Mouse (Mus musculus) small intestine, adult 2 months (tissue): Measurements from ENCODE around the gene Ptch1. TPM values are rescaled to one million over a fixed set of nuclear protein-coding genes. Genes with fewer than 3 reads are reported as not detected.
A peak's percentile ranks its signal among the peaks of the same experiment; 100 is the strongest.

Experiments
- H3K27ac ChIP-seq: fragments of 200-500 bp; 2 replicates; pipeline ENCODE4 v1.5.1; 2012; ENCODE audit warnings: low read depth, low read length, control low read depth, inconsistent platforms; ENCODE audit not compliant: insufficient read depth
- H3K27me3 ChIP-seq: fragments of 200-500 bp; 2 replicates; pipeline ENCODE4 v1.6.1; 2012; ENCODE audit warnings: mild to moderate bottlenecking, moderate library complexity, low read length, inconsistent platforms; ENCODE audit not compliant: control insufficient read depth, insufficient read depth
- H3K36me3 ChIP-seq: fragments of 200-500 bp; 2 replicates; pipeline ENCODE4 v1.6.1; 2012; ENCODE audit warnings: mild to moderate bottlenecking, low read length, control low read depth, inconsistent platforms; ENCODE audit not compliant: control insufficient read depth, insufficient read depth
- H3K4me1 ChIP-seq: fragments of 200-500 bp; 2 replicates; pipeline ENCODE4 v1.6.1; 2012; ENCODE audit warnings: low read length, inconsistent platforms, mixed read lengths; ENCODE audit not compliant: control insufficient read depth, insufficient read depth, insufficient read length
- H3K4me3 ChIP-seq: fragments of 200-500 bp; 2 replicates; pipeline ENCODE4 v1.5.1; 2012; ENCODE audit warnings: low read depth, mild to moderate bottlenecking, control low read depth, inconsistent platforms, low read length, moderate library complexity
- CTCF ChIP-seq: fragments of 200-500 bp; IDR thresholded peaks from 2 replicates; pipeline ENCODE4 v1.5.1; 2012; ENCODE audit warnings: low read depth, mild to moderate bottlenecking, control low read depth, inconsistent platforms, low read length, moderate library complexity, mixed read lengths; ENCODE audit not compliant: insufficient replicate concordance, insufficient read length; ENCODE audit errors: extremely low read depth
- POLR2A ChIP-seq: fragments of 200-500 bp; IDR thresholded peaks from 2 replicates; pipeline ENCODE4 v1.6.1; 2012; ENCODE audit warnings: low read depth, mild to moderate bottlenecking, control low read depth, inconsistent platforms, low read length, moderate library complexity
- WGBS: fragments of 180-500 bp; shearing (Covaris S2); methylation state at CpG from one replicate; pipeline ENCODE4 v1.1.7; 2018; 5-methylcytosine and 5-hydroxymethylcytosine counted together
- polyA plus RNA-seq: library from polyadenylated mRNA; depleted of rRNA; stranded (reverse); fragments of >200 nt; gene quantifications from 2 replicates; pipeline ENCODE4 v1.2.3, GENCODE M21; 2012

Ptch1 gene
- polyA plus RNA-seq, 1 experiment, result 20.5 TPM

GRCm38 (mm10) chr13:63574601-63575000 is 1.2 kb upstream of the Ptch1 start:
- Histone ChIP-seq H3K4me1 (peaks cover 6% of the 10 kb centered on the region; the same call in 1 of the 2 replicates), H3K27me3 (peaks cover 30% of the 10 kb centered on the region), H3K27ac (no peak overlapping the region), H3K4me3 (no peak overlapping the region), H3K36me3 (no peaks in the 10 kb centered on the region)
- WGBS, result 38% methylated on average over 4 of the region's 4 CpGs
- TF ChIP-seq POLR2A (no peak), CTCF (no peak)

- Histone ChIP-seq H3K4me1 (peaks cover 6% of the 10 kb centered on the region; the same call in 1 of the 2 replicates), H3K36me3 (no peaks in the 10 kb centered on the region), H3K27me3 (peaks cover 30% of the 10 kb centered on the region), H3K4me3 (peak overlapping the region; percentile 50), H3K27ac (peak overlapping the region; percentile 15; the same call in 1 of the 2 replicates)
- TF ChIP-seq POLR2A (no peak), CTCF (no peak)
- 1% methylated on average over 67 of the region's 67 CpGs for WGBS
Observed at GRCm38 (mm10) chr13:63572453-63573255, 744 bp downstream of the Ptch1 start.

DNA sequence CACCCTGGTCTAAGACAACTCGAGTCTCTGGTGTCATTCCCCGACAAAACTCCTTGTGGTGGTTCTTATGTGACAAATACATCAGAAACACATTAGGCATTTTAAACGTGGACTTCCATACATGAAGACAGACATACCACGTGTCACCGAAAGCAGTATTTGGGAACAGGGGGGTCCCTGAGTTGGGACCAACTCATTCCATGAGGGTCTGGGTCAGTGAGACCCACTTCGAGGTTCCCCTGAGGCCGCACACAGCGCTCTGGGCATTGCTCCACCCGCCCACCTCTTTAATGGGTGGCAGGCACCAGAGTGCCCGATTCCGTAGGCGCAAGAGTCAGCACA is 1.3 kb downstream of the Ptch1 start:
- peak overlapping the region; percentile 15; the same call in 1 of the 2 replicates for H3K27ac ChIP-seq
- H3K36me3 ChIP-seq, result no peaks in the 10 kb centered on the region
- WGBS, result 6% methylated on average over 12 of the region's 12 CpGs

GRCm38 (mm10) chr13:63570456-63570855 is 2.9 kb downstream of the Ptch1 start:
- Histone ChIP-seq H3K27ac (no peak overlapping the region), H3K27me3 (peaks cover 27% of the 10 kb centered on the region), H3K4me3 (no peak overlapping the region), H3K36me3 (no peaks in the 10 kb centered on the region), H3K4me1 (peaks cover 6% of the 10 kb centered on the region; the same call in 1 of the 2 replicates)
- no peak for TF ChIP-seq CTCF
- TF ChIP-seq POLR2A, result no peak

More for the DNA sequence above, 1.3 kb downstream of the Ptch1 start:
- H3K4me1 ChIP-seq, result peaks cover 6% of the 10 kb centered on the region; the same call in 1 of the 2 replicates
- TF ChIP-seq POLR2A, result no peak
- no peak for TF ChIP-seq CTCF
- peaks cover 30% of the 10 kb centered on the region for H3K27me3 ChIP-seq
- peak overlapping the region; percentile 50 for H3K4me3 ChIP-seq

- TF ChIP-seq POLR2A (no peak), CTCF (no peak)
- Histone ChIP-seq H3K4me3 (no peak overlapping the region), H3K36me3 (no peaks in the 10 kb centered on the region), H3K27ac (0 out of 2 replicates have a peak overlapping the region, but pooled peaks have one; percentile 2), H3K4me1 (peaks cover 6% of the 10 kb centered on the region; the same call in 1 of the 2 replicates), H3K27me3 (peaks cover 27% of the 10 kb centered on the region)
- WGBS, result 64% methylated on average over 5 of the region's 5 CpGs
Observed at GRCm38 (mm10) chr13:63569396-63569756, 4.0 kb downstream of the Ptch1 start.

DNA sequence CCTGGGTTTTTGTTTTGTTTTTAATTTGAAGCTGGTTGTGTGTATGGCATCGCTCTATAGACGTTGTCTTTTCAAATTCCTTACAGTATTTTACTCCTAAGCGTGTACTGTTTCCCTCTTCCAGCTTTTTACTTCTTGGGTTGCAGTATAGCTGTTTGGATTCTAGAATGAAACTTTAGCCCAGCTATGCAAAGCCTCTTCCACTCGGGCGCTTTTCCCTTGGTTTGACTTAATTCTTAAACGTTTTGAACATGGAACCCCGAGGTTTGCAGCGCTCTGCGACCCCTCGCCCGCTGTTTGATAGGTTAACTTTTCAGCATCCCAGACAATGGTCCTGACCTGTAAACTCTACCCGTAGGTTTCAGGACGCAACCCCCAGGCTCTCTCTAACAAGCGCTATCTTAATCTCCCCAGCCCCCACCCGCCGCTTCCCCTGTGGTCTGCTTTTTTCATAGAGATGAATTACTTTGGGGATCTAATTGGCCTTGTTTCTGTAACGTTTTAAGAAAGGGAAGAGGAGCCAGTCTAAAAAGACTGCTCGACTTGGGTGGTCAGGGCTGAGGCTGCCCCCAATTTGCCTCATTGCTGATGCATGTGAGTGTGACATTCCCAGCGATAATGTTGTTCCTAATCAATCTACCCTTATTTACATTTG is 4.5 kb downstream of the Ptch1 start:
- Histone ChIP-seq H3K36me3 (no peaks in the 10 kb centered on the region), H3K4me3 (no peak overlapping the region), H3K27ac (0 out of 2 replicates have a peak overlapping the region, but pooled peaks have one; percentile 19), H3K27me3 (peaks cover 24% of the 10 kb centered on the region), H3K4me1 (peaks cover 6% of the 10 kb centered on the region; the same call in 1 of the 2 replicates)
- 32% methylated on average over 19 of the region's 19 CpGs for WGBS
- no peak for TF ChIP-seq POLR2A
- TF ChIP-seq CTCF, result no peak

- WGBS, result 1% methylated on average over 14 of the region's 14 CpGs
- H3K27me3 ChIP-seq, result peaks cover 19% of the 10 kb centered on the region
- H3K4me1 ChIP-seq, result peaks cover 6% of the 10 kb centered on the region; the same call in 1 of the 2 replicates
- H3K4me3 ChIP-seq, result peak overlapping the region; percentile 93
- H3K36me3 ChIP-seq, result no peaks in the 10 kb centered on the region
- H3K27ac ChIP-seq, result peak overlapping the region; percentile 19; the same call in 1 of the 2 replicates
- TF ChIP-seq CTCF (no peak), POLR2A (no peak)
Observed at GRCm38 (mm10) chr13:63568306-63568705, 5.1 kb downstream of the Ptch1 start.
